36 mouse cellular contexts compared by ENCODE assay signal in genomic region chr11:16703221-16703620, GRCm38 (mm10). TPM values are rescaled to one million over a fixed set of nuclear protein-coding genes. Genes with fewer than 3 reads are reported as not detected.
"Had no signal": no experiment of that assay in that cellular context is flagged by ENCODE, and none has a peak within 500 bp of the region (broad histone marks: within the 10 kb centered on the region; RNA-seq: fewer than 3 reads in every experiment).

No protein-coding gene starts in this region.

- H3K27ac ChIP-seq: heart, embryonic 10.5 days; heart, embryonic 13.5 days; heart, embryonic 15.5 days; hindbrain, embryonic 10.5 days; hindbrain, embryonic 12.5 days; hindbrain, embryonic 13.5 days; hindbrain, embryonic 14.5 days; hindbrain, embryonic 15.5 days; hindbrain, postnatal 0 days; intestine, embryonic 15.5 days; kidney, embryonic 15.5 days; kidney, postnatal 0 days; layer of hippocampus, adult 2 months had no signal

- ATAC-seq: hindbrain, embryonic 16.5 days; hindbrain, postnatal 0 days; inflammation-experienced regulatory T-cells, adult 6 months; intestine, embryonic 15.5 days; intestine, embryonic 16.5 days; intestine, postnatal 0 days had no signal

- DNase-seq: heart, postnatal 10 days; heart, postnatal 14 days; heart, postnatal 36 days; heart, postnatal 4 days; kidney, adult 11 months; kidney, adult 18-20 months; kidney, adult 2 months; kidney, adult 8-10 months; kidney, adult 9 months; kidney, postnatal 10 days; kidney, postnatal 14 days; kidney, postnatal 25 days; kidney, postnatal 36 days; kidney, postnatal 4 days; layer of hippocampus, adult 9-11 months; layer of hippocampus, postnatal 36 days had no signal

- H3K9ac ChIP-seq: heart, embryonic 12.5 days; heart, embryonic 13.5 days; heart, embryonic 15.5 days; hindbrain, embryonic 12.5 days; hindbrain, embryonic 13.5 days; hindbrain, embryonic 14.5 days; hindbrain, embryonic 15.5 days; intestine, embryonic 15.5 days; kidney, embryonic 15.5 days had no signal

- H3K36me3 ChIP-seq: heart, embryonic 10.5 days; heart, embryonic 12.5 days; heart, embryonic 13.5 days; heart, embryonic 15.5 days; hindbrain, embryonic 10.5 days; hindbrain, embryonic 12.5 days; hindbrain, embryonic 13.5 days; hindbrain, embryonic 15.5 days; intestine, embryonic 15.5 days; kidney, embryonic 15.5 days had no signal

- H3K4me3 ChIP-seq: heart, embryonic 10.5 days; heart, embryonic 12.5 days; heart, embryonic 13.5 days; heart, embryonic 15.5 days; hindbrain, embryonic 10.5 days; hindbrain, embryonic 12.5 days; hindbrain, embryonic 13.5 days; hindbrain, embryonic 15.5 days; intestine, embryonic 15.5 days; kidney, embryonic 15.5 days; layer of hippocampus, adult 2 months had no signal

- H3K9me3 ChIP-seq: heart, embryonic 10.5 days; heart, embryonic 12.5 days; heart, embryonic 13.5 days; heart, embryonic 15.5 days; hindbrain, embryonic 10.5 days; hindbrain, embryonic 12.5 days; hindbrain, embryonic 13.5 days; hindbrain, embryonic 15.5 days; intestine, embryonic 15.5 days; kidney, embryonic 15.5 days had no signal

- H3K27me3 ChIP-seq: heart, embryonic 12.5 days; heart, embryonic 13.5 days; heart, embryonic 15.5 days; hindbrain, embryonic 12.5 days; hindbrain, embryonic 13.5 days; hindbrain, embryonic 15.5 days; intestine, embryonic 15.5 days; kidney, embryonic 15.5 days had no signal

- H3K4me1 ChIP-seq: heart, embryonic 10.5 days; heart, embryonic 12.5 days; heart, embryonic 13.5 days; heart, embryonic 15.5 days; hindbrain, embryonic 10.5 days; hindbrain, embryonic 12.5 days; hindbrain, embryonic 13.5 days; hindbrain, embryonic 15.5 days; intestine, embryonic 15.5 days; kidney, embryonic 15.5 days had no signal

- H3K4me2 ChIP-seq: heart, embryonic 11.5 days; heart, embryonic 12.5 days; heart, embryonic 13.5 days; heart, embryonic 15.5 days; hindbrain, embryonic 12.5 days; hindbrain, embryonic 13.5 days; hindbrain, embryonic 14.5 days; hindbrain, embryonic 15.5 days; intestine, embryonic 15.5 days; kidney, embryonic 15.5 days had no signal

RNA-seq across cellular contexts. Expression of gene Egfr, which starts 48.8 kb away (rescaled TPM):
- total RNA-seq: hematopoietic stem cell, adult 5-6 weeks had no signal
- polyA plus RNA-seq: inflammation-experienced regulatory T-cells, adult 6 months had no signal
